Mouse (Mus musculus) neural tube, embryonic 12.5 days (tissue): ENCODE results near the gene Batf3. TPM values are rescaled to one million over a fixed set of nuclear protein-coding genes. Genes with fewer than 3 reads are reported as not detected.
"Not testable (repeated sequence)": the region's sequence is repeated elsewhere in the genome, so short reads cannot be mapped to it uniquely, and the experiment has no call there.

ENCODE experiments used
- ATAC-seq: fragments of 200-750 bp; cut with Nextera tagmentation; 2 replicates; pipeline ENCODE4 v1.8.0; 2017; ENCODE audit warnings: low read depth, mild to moderate bottlenecking, moderate TSS enrichment, moderate library complexity; ENCODE audit not compliant: low FRiP score
- H3K27ac ChIP-seq: fragments of 300-500 bp; sonication (generic); 2 replicates; pipeline ENCODE4 v1.5.1; 2016
- H3K27me3 ChIP-seq: fragments of 300-500 bp; sonication (generic); replicated peaks from 2 replicates; pipeline ENCODE4 v1.6.1; 2016; ENCODE audit warnings: mild to moderate bottlenecking
- H3K36me3 ChIP-seq: fragments of 300-500 bp; sonication (generic); 2 replicates; pipeline ENCODE4 v1.6.1; 2016; ENCODE audit warnings: mild to moderate bottlenecking
- H3K4me1 ChIP-seq: fragments of 300-500 bp; sonication (generic); 2 replicates; pipeline ENCODE4 v1.6.1; 2016
- H3K4me2 ChIP-seq: fragments of 300-500 bp; sonication (generic); replicated peaks from 2 replicates; pipeline ENCODE4 v1.6.1; 2016; ENCODE audit warnings: mild to moderate bottlenecking
- H3K4me3 ChIP-seq: fragments of 300-500 bp; sonication (generic); 2 replicates; pipeline ENCODE4 v1.5.1; 2016
- H3K9ac ChIP-seq: fragments of 300-500 bp; sonication (generic); 2 replicates; pipeline ENCODE4 v1.6.1; 2016; ENCODE audit warnings: mild to moderate bottlenecking
- H3K9me3 ChIP-seq: fragments of 300-500 bp; sonication (generic); 2 replicates; pipeline ENCODE4 v1.6.1; 2016; ENCODE audit warnings: mild to moderate bottlenecking
- WGBS: fragments of 180-500 bp; shearing (Covaris S2); methylation state at CpG from one replicate; pipeline ENCODE4 v1.1.7; 2016; 5-methylcytosine and 5-hydroxymethylcytosine counted together
- polyA plus RNA-seq: library from polyadenylated mRNA; unstranded; fragments of >200 nt; fragmentation: Nextera tagmentation; extraction: Ambion mirVana; gene quantifications from 2 replicates; pipeline ENCODE4 v1.2.1, GENCODE M21; 2016

The Batf3 gene
- polyA plus RNA-seq, 1 experiment from 2014 or later = 2.8 TPM

DNA sequence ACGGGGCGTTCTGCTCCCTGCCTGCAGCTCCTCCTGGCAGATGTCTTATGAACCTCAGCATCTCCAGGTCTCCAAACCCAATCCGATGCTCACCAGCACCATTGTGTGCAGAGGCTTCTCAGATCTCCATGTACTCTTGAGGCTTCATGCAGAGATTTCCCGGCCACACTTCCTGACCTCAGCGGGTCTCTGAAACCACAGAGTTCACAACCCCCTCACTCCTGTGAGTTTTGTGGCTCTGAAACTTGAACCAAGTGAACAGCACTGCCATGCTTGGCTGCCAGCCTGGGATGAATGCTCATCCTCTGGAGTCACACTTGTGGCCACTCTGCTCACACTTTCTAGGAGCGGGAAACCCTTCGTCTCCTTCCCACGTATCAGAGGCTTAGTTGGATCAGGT is 43.3 kb downstream of the Batf3 start:
- no peaks in the 10 kb centered on the region for H3K36me3 ChIP-seq
- H3K4me2 ChIP-seq = no peak overlapping the region
- no peak overlapping the region for H3K27ac ChIP-seq
- no peak for ATAC-seq
- H3K9me3 ChIP-seq = no peaks in the 10 kb centered on the region
- H3K4me3 ChIP-seq = no peak overlapping the region
- 83% methylated on average over 8 of the region's 8 CpGs for WGBS
- H3K9ac ChIP-seq = no peak overlapping the region
- H3K27me3 ChIP-seq = no peaks in the 10 kb centered on the region
- no peaks in the 10 kb centered on the region for H3K4me1 ChIP-seq

DNA sequence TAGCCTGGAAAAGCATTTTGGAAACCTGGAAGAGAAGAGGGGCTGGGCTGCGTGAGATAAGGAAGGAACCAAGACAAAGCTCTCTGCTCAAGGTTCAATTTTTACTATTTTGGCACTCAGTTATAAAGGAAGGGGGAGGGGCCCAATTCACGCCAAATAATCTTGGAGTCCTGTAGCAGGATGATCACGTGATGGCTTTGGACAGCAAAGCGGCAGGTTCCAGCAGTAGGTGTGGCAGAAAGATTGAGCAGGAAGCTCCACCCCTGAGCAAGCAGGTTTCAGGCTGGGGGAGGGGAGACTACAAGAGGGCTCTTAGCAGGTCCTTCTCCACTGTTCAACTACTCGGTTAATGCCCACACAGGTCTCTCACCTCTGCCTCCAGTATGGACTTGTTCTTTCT is 51.8 kb downstream of the Batf3 start:
- H3K9me3 ChIP-seq, H3K4me1 ChIP-seq, H3K4me2 ChIP-seq, H3K9ac ChIP-seq, H3K4me3 ChIP-seq, H3K27me3 ChIP-seq, H3K36me3 ChIP-seq, H3K27ac ChIP-seq, ATAC-seq: not testable (repeated sequence)
- WGBS = 89% methylated on average over 5 of the region's 5 CpGs

DNA sequence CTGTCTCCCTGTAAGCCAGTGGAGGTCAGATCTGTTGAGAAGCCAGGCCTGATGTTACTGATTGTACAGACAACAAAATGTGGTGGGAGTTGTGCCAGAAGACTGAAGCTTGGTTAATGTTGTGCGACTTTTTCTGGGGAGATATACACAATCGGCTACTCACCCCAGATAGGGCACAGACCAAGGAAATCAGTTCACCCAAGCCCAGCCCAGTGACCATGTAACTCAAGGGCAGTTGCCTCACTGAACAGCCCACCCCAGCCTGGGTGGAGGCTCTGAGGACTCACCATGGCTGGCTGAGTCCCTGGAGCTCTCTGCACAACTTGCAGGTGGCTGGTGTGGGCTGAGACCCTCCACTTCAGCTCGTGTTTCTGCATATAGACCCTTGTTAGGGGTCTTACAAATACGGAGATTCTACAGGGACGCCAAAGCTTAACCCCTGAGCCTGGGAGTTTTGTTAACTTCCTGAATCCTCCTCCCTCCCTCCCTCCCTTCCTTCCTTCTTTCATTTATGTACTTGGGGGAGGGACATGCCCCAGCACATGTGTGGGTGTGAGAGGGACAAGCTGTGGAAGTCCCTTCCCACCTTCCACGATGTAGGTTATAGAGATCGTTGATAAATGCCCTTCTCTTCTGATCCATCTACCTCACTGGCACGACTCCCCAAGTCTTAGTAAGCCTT is 53.4 kb downstream of the Batf3 start:
- ATAC-seq = no peak
- Histone ChIP-seq H3K27me3 (no peaks in the 10 kb centered on the region), H3K27ac (no peak overlapping the region), H3K9me3 (no peaks in the 10 kb centered on the region), H3K4me3 (no peak overlapping the region), H3K36me3 (no peaks in the 10 kb centered on the region), H3K9ac (no peak overlapping the region), H3K4me2 (no peak overlapping the region), H3K4me1 (no peaks in the 10 kb centered on the region)
- 79% methylated on average over 8 of the region's 8 CpGs for WGBS

DNA sequence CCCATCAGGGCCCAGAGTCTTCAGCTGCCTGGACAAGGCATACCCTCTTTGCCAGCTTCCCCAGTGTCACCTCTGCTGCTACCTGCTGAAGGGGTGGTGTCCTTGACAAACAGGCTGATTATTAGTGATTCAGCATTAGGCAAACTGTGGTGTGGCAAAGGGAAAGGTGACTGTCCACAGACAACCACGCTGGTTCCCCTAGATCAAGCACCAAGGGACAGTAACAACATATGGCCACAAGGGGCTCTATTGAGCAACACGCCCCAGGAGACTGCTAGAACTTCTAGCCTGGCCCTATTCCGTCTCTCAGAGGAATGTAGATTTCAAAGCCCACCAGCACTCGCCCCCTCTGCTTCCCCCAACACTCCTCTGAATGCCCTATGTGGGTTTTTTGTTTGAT is 55.4 kb downstream of the Batf3 start:
- Histone ChIP-seq H3K4me2 (no peak overlapping the region), H3K9ac (no peak overlapping the region), H3K36me3 (no peaks in the 10 kb centered on the region), H3K4me1 (no peaks in the 10 kb centered on the region), H3K9me3 (peaks cover 11% of the 10 kb centered on the region; the same call in 1 of the 2 replicates), H3K4me3 (no peak overlapping the region), H3K27ac (no peak overlapping the region), H3K27me3 (no peaks in the 10 kb centered on the region)
- no peak for ATAC-seq
- WGBS = 20% methylated on average over 4 of the region's 4 CpGs

DNA sequence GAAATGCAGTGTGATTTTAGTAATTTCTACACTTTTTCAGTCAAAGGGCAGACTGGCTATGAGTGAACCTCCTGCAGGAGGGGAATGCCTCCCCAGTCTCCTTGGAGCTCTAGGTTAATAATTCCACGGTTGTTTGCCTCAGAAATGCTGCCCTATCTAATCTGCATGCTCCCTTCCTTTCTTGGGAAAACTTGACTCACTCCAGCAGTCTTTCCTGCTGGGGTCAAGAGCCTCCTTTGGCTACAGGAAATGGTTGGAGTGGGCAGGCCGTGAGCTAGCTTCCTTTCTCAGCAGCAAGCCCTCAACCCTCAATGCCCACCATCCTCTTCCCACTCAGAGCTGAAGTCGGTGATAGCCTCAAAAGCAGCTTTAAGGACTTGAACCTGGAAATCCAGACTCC is 56.7 kb downstream of the Batf3 start:
- 60% methylated on average over 3 of the region's 3 CpGs for WGBS
- no peak for ATAC-seq

More for the DNA sequence above, 56.7 kb downstream of the Batf3 start:
- Histone ChIP-seq H3K36me3 (no peaks in the 10 kb centered on the region), H3K4me3 (no peak overlapping the region), H3K4me1 (no peaks in the 10 kb centered on the region), H3K9ac (no peak overlapping the region), H3K27me3 (no peaks in the 10 kb centered on the region), H3K4me2 (no peak overlapping the region), H3K27ac (no peak overlapping the region), H3K9me3 (peaks cover 11% of the 10 kb centered on the region; the same call in 1 of the 2 replicates)

Other genes starting within 250 kb of the Batf3 start
- gene Rps6kc1, start 186.1 kb upstream of the Batf3 start, polyA plus RNA-seq = 24.7 and 26.4 TPM in 2 replicates
- 65.3 and 66.0 TPM in 2 replicates for gene Angel2, start 172.7 kb upstream of the Batf3 start, polyA plus RNA-seq
- gene Vash2, start 118.6 kb upstream of the Batf3 start, polyA plus RNA-seq = 82.5 and 82.9 TPM in 2 replicates
- gene Flvcr1, start 71.7 kb upstream of the Batf3 start, polyA plus RNA-seq = 8.4 and 9.6 TPM in 2 replicates
- gene Spata45, start 61.2 kb upstream of the Batf3 start, polyA plus RNA-seq = 0.53 TPM in 1 of 2 replicates, not detected in the other
- 13.8 and 14.8 TPM in 2 replicates for gene Tatdn3, start 34.9 kb upstream of the Batf3 start, polyA plus RNA-seq
- 14.5 and 15.2 TPM in 2 replicates for gene Nsl1, start 34.8 kb upstream of the Batf3 start, polyA plus RNA-seq
- not detected in 2 replicates for gene Fam71a, start 67.0 kb downstream of the Batf3 start, polyA plus RNA-seq
- 2.0 and 2.1 TPM in 2 replicates for gene Atf3, start 120.2 kb downstream of the Batf3 start, polyA plus RNA-seq
- gene Nenf, start 220.3 kb downstream of the Batf3 start, polyA plus RNA-seq = 81.9 and 85.8 TPM in 2 replicates
- gene Tmem206, start 228.1 kb downstream of the Batf3 start, polyA plus RNA-seq = 36.2 and 37.2 TPM in 2 replicates